Mouse (Mus musculus) embryo, embryonic 9.5 days (tissue): ENCODE measurements around the gene Nupr1.

Experiments used
- DNase-seq: peaks from one replicate; pipeline ENCODE4 v3.0.0-alpha.2; 2017; ENCODE audit errors: extremely low spot score

Gene Nupr1

GRCm38 (mm10) chr7:126630824-126631518 lies at the start of gene Nupr1:
Gene Nupr1 (minus strand): TSS chr7:126630861.
- no peak for DNase-seq

DNA sequence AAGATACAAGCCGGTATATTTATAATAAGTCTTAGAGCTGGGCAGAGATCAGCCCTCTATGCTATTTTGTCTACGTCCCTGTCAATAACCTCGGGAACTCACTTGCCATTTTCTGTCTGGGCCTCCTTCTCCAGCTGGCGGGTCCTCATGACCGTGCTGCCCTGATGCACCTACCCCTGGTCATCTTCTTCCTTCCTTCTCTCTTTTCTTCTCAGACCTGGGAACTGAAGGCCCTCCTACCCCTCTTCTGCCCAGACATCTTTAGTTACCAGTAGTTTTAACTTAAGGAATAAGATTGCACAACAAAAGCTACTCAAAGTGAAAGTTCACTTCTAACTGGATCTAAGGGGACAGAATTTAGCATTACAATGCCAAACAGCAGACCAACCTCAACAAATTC lies 49.0 kb upstream of the Nupr1 start:
- no peak for DNase-seq

DNA sequence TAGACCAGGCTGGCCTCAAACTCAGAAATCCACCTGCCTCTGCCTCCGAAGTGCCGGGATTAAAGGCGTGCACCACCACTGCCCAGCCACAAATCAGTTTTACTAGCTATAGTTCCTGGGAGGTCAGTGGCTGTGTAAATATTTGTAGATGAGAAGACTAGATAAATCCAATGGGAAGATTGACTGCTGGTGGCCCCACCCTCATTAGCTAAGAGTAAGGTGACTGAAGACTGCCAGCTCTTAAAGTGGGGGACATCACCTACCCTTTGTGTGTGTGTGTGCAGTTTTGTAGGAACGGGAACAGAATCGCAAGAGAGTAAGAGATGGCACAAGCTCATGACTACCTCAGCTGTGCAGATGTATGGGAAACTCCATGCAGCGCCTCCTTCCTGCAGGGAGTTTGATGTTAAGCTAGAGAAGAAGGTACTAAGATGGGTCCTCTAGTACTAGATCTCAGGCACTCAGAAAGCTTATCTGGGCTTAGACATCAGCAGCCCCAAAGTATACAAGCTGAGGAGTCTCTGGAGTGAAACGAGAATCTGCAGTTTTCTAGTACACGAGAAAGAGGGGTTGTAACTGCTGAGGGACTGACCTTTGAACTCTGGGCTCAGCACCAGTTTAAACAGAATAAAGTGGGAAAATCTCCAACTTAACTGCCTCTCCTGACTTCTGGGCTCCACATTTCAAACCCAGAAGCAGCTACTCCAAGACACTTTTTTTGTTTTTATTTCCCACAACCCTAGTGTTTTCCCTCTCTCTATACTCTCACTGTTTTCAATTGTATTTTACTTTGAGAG lies 48.1 kb upstream of the Nupr1 start:
- no peak for DNase-seq

GRCm38 (mm10) chr7:126676631-126677220 lies 46.1 kb upstream of the Nupr1 start:
- DNase-seq, result no peak

GRCm38 (mm10) chr7:126676207-126676606 lies 45.5 kb upstream of the Nupr1 start, which contains the start of gene Sult1a1:
Gene Sult1a1 (minus strand): TSS chr7:126676432.
- no peak for DNase-seq

- DNase-seq, result no peak
Measured at GRCm38 (mm10) chr7:126675104-126675503, 44.4 kb upstream of the Nupr1 start.

GRCm38 (mm10) chr7:126672111-126672510 lies 41.5 kb upstream of the Nupr1 start:
- DNase-seq, result no peak

GRCm38 (mm10) chr7:126670152-126670551 lies 39.5 kb upstream of the Nupr1 start:
- no peak for DNase-seq

DNA sequence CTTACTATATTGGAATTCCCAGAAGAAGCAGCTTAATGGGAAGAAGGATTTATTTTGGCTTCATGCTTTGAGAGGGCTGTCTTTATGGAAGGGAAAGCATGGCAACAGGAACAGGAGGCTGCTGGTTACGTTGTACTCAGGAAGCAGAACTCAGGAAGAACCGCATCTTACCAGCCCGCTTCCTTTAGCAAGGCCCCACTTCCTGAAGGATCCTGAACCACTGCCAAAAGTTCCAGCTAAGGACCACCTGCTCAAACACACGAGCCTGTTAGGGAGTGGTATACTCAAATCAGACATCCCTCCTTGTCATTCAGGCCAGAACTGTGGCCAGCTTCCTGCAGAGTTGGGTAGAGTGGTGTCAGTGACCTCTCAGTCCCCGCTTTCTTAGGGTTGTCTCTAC lies 37.8 kb upstream of the Nupr1 start:
- DNase-seq, result no peak

DNA sequence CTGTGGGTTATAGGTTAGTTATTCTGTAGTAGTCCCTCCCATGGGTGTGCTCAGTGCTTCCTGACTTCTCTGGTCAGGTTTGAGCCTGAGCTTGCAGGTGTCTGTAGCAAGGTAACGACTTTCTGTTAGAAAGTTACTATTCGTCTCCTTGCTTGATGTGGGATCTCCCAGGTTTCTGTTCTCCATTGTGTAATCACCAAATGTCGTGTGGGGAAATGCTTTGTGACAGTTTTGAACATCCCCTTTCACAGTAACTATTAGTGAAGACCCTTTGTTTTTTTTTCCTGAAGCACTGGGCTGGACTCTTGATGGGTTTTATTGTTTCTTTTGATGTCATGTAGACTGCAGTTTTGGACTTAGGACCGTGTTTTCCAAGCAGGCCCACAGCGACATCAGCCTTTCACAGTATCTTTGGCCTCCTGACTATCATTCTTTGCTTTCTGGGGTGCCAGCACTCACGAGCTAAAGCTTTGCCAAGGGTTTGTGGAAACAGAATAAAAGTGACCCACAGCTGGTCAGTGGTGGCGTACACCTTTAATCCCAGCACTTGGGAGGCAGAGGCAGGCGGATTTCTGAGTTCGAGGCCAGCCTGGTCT lies 36.9 kb upstream of the Nupr1 start:
- DNase-seq, result no peak

- no peak for DNase-seq
Measured at GRCm38 (mm10) chr7:126665269-126665668, 34.6 kb upstream of the Nupr1 start.

GRCm38 (mm10) chr7:126663646-126664045 lies 33.0 kb upstream of the Nupr1 start:
- DNase-seq, result no peak

GRCm38 (mm10) chr7:126659771-126660170 lies 29.1 kb upstream of the Nupr1 start:
- no peak for DNase-seq

GRCm38 (mm10) chr7:126657522-126657921 lies 26.9 kb upstream of the Nupr1 start:
- DNase-seq, result no peak

GRCm38 (mm10) chr7:126655695-126656094 lies 25.0 kb upstream of the Nupr1 start:
- DNase-seq, result no peak

DNA sequence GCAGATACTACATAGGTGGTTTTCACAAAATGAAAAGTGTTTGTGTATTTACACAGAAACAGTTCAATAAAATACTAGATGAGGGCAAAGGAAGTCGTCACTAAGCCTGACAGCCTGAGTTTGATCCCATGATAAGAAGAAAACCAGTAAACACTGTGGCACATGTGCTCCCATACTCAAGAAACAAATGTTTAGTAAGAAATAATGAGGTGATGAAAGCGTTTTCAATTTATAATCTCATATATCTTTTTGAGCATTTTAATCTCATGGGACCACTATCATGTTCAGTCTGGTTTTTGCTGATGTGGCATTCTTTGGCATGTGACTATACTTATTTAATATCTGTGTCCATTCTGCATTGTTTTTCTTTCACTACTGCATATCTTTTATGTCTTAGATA lies 23.3 kb upstream of the Nupr1 start:
- no peak for DNase-seq

GRCm38 (mm10) chr7:126650852-126651251 lies 20.2 kb upstream of the Nupr1 start:
- DNase-seq, result no peak

- DNase-seq, result peak; percentile 94
Measured at GRCm38 (mm10) chr7:126649231-126650051, 18.8 kb upstream of the Nupr1 start, which contains the start of gene Sgf29. Gene Sgf29 (plus strand): TSS chr7:126649309.

DNA sequence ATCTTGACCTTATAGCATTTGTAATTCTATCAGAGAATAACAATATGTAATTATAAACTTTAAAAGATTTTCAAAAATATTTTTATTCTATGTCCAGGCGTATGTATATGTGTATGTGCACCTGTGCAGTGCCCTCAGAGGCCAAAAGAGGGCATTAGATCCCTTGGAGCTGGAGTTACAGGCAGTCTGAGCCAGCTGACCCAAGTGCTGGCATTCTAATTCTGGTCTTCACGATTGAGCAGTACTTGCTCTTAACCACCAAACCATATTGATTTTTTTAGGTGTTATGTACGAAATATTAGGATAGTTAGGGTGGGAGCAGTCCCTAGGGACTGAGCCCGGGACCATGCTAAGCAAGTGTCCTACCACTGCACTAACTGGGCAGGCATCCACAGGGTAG lies 17.8 kb upstream of the Nupr1 start:
- no peak for DNase-seq

- DNase-seq, result no peak
Measured at GRCm38 (mm10) chr7:126645708-126646107, 15.0 kb upstream of the Nupr1 start.

GRCm38 (mm10) chr7:126644914-126645313 lies 14.3 kb upstream of the Nupr1 start:
- no peak for DNase-seq
